Mouse (Mus musculus): ENCODE data around the gene Phactr1. TPM values are rescaled to one million over a fixed set of nuclear protein-coding genes. Genes with fewer than 3 reads are reported as not detected.

Gene Phactr1
- total and polyA plus RNA-seq, 2 experiments, result 0.16 to 0.28 TPM

DNA sequence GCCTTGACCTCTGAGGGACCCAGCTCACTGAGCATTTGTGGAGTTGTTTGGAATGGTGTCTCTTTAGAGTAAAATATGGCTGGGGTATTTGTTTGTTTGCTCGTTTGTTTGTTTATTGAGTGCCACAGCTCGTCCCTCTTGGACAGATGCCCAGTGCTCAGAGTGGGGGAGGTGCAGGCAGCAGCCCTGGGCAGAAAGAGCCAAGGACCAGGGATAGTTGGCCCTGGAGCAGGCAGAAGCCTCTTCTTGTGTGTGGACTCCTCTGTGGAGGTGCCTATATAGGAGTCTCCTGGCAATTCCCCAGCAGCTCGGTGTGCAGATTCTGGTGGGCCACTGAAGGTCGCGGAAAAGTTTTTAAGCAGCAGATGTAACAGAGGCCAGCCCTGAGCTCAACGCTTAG, 236.8 kb downstream of the Phactr1 start:
- Histone ChIP-seq H3K4me1 (ENCODE audit: control insufficient read depth, insufficient read depth, low read length) (no peaks in the 10 kb centered on the region), H3K4me3 (ENCODE audit: insufficient read depth, low read depth, low read length) (no peak overlapping the region), H3K9ac (ENCODE audit: low read depth, low read length) (no peak overlapping the region), H3K36me3 (ENCODE audit: control insufficient read depth, insufficient read depth, low read length) (no peaks in the 10 kb centered on the region), H3K27me3 (ENCODE audit: control insufficient read depth, insufficient read depth, low read length) (peaks cover 8% of the 10 kb centered on the region; the same call in 1 of the 2 replicates), H3K27ac (replicated peaks; ENCODE audit: insufficient read depth, low read depth, low read length) (no peak overlapping the region), H3K79me2 (ENCODE audit: control insufficient read depth, insufficient read depth, low read length) (no peaks in the 10 kb centered on the region)
- 44% methylated on average over 6 of the region's 6 CpGs for WGBS
- no peak for DNase-seq (ENCODE audit: extremely low read depth, low read depth, low spot score)
- TF ChIP-seq CTCF (IDR thresholded peaks at IDR 0.05; ENCODE audit: low read depth, low read length), result no peak
- no peak for TF ChIP-seq POLR2A (IDR thresholded peaks at IDR 0.05; ENCODE audit: extremely low read depth, insufficient read depth, low read length)

DNA sequence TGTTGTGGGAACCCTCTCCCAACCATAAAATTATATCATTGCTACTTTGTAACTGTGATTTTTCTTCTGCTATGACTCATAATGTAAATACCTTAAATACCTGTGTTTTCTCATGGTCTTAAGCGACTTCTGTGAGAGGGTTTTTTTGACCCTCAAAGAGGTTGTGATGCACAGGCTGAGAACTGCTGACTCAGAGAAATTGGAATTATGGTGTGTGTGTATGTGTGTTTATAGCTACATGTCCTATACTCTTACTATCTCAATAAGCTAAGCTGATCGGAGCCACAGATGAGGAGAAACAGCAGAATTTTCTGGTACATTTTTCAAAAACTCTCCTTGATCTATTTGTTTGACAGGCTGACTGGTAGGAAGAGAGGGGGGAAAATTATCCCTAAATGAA, 239.6 kb downstream of the Phactr1 start:
- Histone ChIP-seq H3K4me3 (ENCODE audit: insufficient read depth, low read depth, low read length) (no peak overlapping the region), H3K79me2 (ENCODE audit: control insufficient read depth, insufficient read depth, low read length) (no peaks in the 10 kb centered on the region), H3K27ac (replicated peaks; ENCODE audit: insufficient read depth, low read depth, low read length) (no peak overlapping the region), H3K27me3 (ENCODE audit: control insufficient read depth, insufficient read depth, low read length) (peaks cover 8% of the 10 kb centered on the region; the same call in 1 of the 2 replicates), H3K4me1 (ENCODE audit: control insufficient read depth, insufficient read depth, low read length) (no peaks in the 10 kb centered on the region), H3K9ac (ENCODE audit: low read depth, low read length) (no peak overlapping the region), H3K36me3 (ENCODE audit: control insufficient read depth, insufficient read depth, low read length) (no peaks in the 10 kb centered on the region)
- DNase-seq (ENCODE audit: extremely low read depth, low read depth, low spot score), result no peak
- TF ChIP-seq POLR2A (IDR thresholded peaks at IDR 0.05; ENCODE audit: extremely low read depth, insufficient read depth, low read length) (no peak), CTCF (IDR thresholded peaks at IDR 0.05; ENCODE audit: low read depth, low read length) (no peak)
- WGBS, result 91% methylated on average over 2 of the region's 2 CpGs

DNA sequence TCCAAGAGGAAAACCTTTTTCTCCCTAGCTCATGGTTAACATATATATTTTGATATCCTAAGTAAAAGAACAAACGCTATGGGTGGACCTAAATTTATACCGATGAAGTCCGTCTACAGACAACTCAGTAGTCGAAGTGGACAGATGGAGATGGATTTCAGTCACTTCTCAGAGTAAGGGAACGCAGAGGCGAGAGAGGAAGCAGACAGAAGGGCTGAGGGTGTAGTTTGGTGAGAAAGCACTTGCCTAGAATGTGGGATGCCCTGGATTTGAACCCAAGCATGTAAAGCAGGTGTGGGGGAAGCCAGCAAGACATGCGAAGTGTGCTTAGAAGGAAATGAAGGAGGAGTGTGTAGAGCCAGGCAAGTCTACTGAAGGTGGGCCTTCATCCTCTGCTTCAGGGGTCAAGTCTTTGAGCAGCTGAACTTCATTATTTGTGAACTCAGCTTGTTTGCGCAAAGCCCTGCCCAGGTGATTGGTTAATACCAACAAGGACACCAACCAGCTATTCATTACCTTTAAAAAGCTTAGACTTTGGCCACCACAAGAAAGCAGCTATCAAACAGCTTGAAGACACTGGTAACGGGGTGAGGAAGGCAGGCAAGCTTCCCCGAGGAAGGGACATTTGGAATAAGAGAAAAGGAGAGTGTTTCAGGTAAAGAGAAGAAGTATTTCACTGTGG, 241.5 kb downstream of the Phactr1 start:
- H3K27ac ChIP-seq (replicated peaks; ENCODE audit: insufficient read depth, low read depth, low read length), result no peak overlapping the region
- WGBS, result 84% methylated on average over 10 of the region's 10 CpGs
- no peaks in the 10 kb centered on the region for H3K79me2 ChIP-seq (ENCODE audit: control insufficient read depth, insufficient read depth, low read length)
- no peak overlapping the region for H3K9ac ChIP-seq (ENCODE audit: low read depth, low read length)
- H3K4me3 ChIP-seq (ENCODE audit: insufficient read depth, low read depth, low read length), result no peak overlapping the region
- no peaks in the 10 kb centered on the region; the same call in 1 of the 2 replicates for H3K27me3 ChIP-seq (ENCODE audit: control insufficient read depth, insufficient read depth, low read length)
- H3K4me1 ChIP-seq (ENCODE audit: control insufficient read depth, insufficient read depth, low read length), result no peaks in the 10 kb centered on the region
- H3K36me3 ChIP-seq (ENCODE audit: control insufficient read depth, insufficient read depth, low read length), result no peaks in the 10 kb centered on the region
- TF ChIP-seq POLR2A (IDR thresholded peaks at IDR 0.05; ENCODE audit: extremely low read depth, insufficient read depth, low read length), result no peak
- TF ChIP-seq CTCF (IDR thresholded peaks at IDR 0.05; ENCODE audit: low read depth, low read length), result no peak
- DNase-seq (ENCODE audit: extremely low read depth, low read depth, low spot score), result no peak

DNA sequence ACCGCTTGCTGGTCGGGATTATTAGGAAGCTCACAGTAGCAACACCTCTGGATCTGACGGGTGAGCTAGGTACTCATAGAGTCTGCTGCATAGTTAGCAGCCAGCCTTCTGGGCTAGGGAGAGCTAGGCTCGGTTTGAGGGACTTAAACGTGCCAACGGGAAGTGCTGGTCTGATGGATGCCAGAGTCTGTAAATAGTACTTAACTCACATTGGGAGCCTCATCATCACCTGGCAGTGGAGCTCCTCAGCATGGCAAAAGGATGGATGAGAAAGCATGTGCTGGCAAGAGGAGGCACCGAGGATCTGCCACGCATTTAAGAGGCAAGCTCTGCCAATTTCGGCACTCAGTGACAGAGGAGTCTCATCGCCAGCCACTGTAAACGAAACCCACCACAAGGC, 247.4 kb downstream of the Phactr1 start:
- no peak overlapping the region for H3K4me3 ChIP-seq (ENCODE audit: insufficient read depth, low read depth, low read length)
- no peaks in the 10 kb centered on the region for H3K79me2 ChIP-seq (ENCODE audit: control insufficient read depth, insufficient read depth, low read length)
- no peak overlapping the region for H3K27ac ChIP-seq (replicated peaks; ENCODE audit: insufficient read depth, low read depth, low read length)
- H3K9ac ChIP-seq (ENCODE audit: low read depth, low read length), result no peak overlapping the region
- no peak for DNase-seq (ENCODE audit: extremely low read depth, low read depth, low spot score)
- TF ChIP-seq POLR2A (IDR thresholded peaks at IDR 0.05; ENCODE audit: extremely low read depth, insufficient read depth, low read length) (no peak), CTCF (IDR thresholded peaks at IDR 0.05; ENCODE audit: low read depth, low read length) (no peak)
- no peaks in the 10 kb centered on the region for H3K36me3 ChIP-seq (ENCODE audit: control insufficient read depth, insufficient read depth, low read length)
- 96% methylated on average over 11 of the region's 11 CpGs for whole genome bisulfite sequencing
- H3K4me1 ChIP-seq (ENCODE audit: control insufficient read depth, insufficient read depth, low read length), result no peaks in the 10 kb centered on the region
- 0 out of 2 replicates have a peak, but pooled peaks cover 2% of the 10 kb centered on the region for H3K27me3 ChIP-seq (ENCODE audit: control insufficient read depth, insufficient read depth, low read length)

DNA sequence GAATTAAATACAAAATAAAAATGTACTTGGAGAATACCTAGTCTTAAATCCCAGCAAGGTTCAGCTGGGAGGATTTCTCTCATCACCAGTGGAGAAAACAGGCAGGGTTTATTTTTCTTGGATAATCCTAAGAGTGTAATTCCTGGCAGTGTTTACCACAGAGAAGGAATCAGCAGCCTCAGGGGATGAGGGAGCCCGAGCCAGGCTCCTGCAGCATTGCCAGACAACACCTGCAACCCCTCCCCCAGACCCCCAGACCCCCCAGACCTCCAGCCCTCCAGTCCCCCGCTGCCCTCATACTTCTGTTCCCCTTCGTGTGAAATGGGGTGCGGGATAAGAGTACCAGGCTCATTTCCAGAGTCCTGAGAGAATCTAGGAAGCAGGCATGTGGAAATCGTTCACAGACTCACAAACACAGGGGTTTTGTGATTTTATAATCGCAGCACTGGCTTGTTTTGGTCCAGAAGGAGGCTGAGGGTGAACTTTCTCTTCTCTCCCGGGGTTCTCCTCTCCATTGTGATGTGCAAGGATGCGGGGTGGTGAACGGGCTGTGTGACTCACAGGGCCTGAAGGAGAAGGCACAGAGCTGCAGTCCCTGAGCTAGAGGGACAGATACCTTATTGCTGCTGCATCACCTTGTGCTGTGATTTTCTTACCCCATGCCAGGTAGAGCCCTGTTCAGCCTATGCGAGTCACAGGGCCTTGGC, 249.3 kb downstream of the Phactr1 start:
- Histone ChIP-seq H3K27ac (replicated peaks; ENCODE audit: insufficient read depth, low read depth, low read length) (no peak overlapping the region), H3K4me3 (ENCODE audit: insufficient read depth, low read depth, low read length) (no peak overlapping the region), H3K4me1 (ENCODE audit: control insufficient read depth, insufficient read depth, low read length) (no peaks in the 10 kb centered on the region), H3K79me2 (ENCODE audit: control insufficient read depth, insufficient read depth, low read length) (no peaks in the 10 kb centered on the region), H3K9ac (ENCODE audit: low read depth, low read length) (no peak overlapping the region), H3K27me3 (ENCODE audit: control insufficient read depth, insufficient read depth, low read length) (0 out of 2 replicates have a peak, but pooled peaks cover 2% of the 10 kb centered on the region), H3K36me3 (ENCODE audit: control insufficient read depth, insufficient read depth, low read length) (no peaks in the 10 kb centered on the region)
- WGBS, result 58% methylated on average over 10 of the region's 10 CpGs
- no peak for DNase-seq (ENCODE audit: extremely low read depth, low read depth, low spot score)
- TF ChIP-seq POLR2A (IDR thresholded peaks at IDR 0.05; ENCODE audit: extremely low read depth, insufficient read depth, low read length) (no peak), CTCF (IDR thresholded peaks at IDR 0.05; ENCODE audit: low read depth, low read length) (no peak)

DNA sequence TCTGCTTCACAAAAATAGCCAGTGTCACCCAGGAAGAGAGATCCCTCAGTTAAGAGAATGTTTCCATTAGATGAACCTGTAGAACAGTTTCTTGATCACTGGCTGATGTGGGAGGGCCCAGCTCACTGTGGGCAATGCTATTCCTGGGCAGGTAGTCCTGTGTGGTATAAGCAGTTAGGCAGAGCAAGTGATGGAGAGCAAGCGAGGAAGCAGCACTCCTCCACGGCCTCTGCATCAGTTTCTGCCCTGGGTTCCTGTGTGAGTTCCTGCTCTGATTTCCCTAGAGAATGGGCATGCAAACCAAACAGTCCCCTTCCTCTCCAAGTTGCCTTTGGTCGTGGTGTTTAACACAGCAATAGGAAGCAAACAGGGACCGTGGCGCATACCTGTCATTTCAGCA, 251.6 kb downstream of the Phactr1 start:
- no peak for DNase-seq (ENCODE audit: extremely low read depth, low read depth, low spot score)
- Histone ChIP-seq H3K27me3 (ENCODE audit: control insufficient read depth, insufficient read depth, low read length) (0 out of 2 replicates have a peak, but pooled peaks cover 2% of the 10 kb centered on the region), H3K79me2 (ENCODE audit: control insufficient read depth, insufficient read depth, low read length) (no peaks in the 10 kb centered on the region), H3K4me3 (ENCODE audit: insufficient read depth, low read depth, low read length) (no peak overlapping the region), H3K4me1 (ENCODE audit: control insufficient read depth, insufficient read depth, low read length) (no peaks in the 10 kb centered on the region), H3K27ac (replicated peaks; ENCODE audit: insufficient read depth, low read depth, low read length) (no peak overlapping the region), H3K9ac (ENCODE audit: low read depth, low read length) (no peak overlapping the region), H3K36me3 (ENCODE audit: control insufficient read depth, insufficient read depth, low read length) (no peaks in the 10 kb centered on the region)
- TF ChIP-seq POLR2A (IDR thresholded peaks at IDR 0.05; ENCODE audit: extremely low read depth, insufficient read depth, low read length) (no peak), CTCF (IDR thresholded peaks at IDR 0.05; ENCODE audit: low read depth, low read length) (no peak)
- 91% methylated on average over 5 of the region's 5 CpGs for WGBS
